Mouse (Mus musculus) heart, postnatal 36 days (tissue): ENCODE measurements at regions not wholly inside any gene's neighbourhood (a gene's known extent, or its start where the extent isn't known, plus 50 kb on each side); places are given as distances from the start of the nearest gene placed in this dataset.
A peak's percentile ranks its signal among the peaks of the same experiment; 100 is the strongest.

ENCODE experiments used
- DNase-seq, 2 experiments: peaks; one replicate each; pipeline ENCODE4 v3.0.0; 2021 to 2022
- intact Hi-C: fragments of 180-260 bp; cut with DNase I; formaldehyde crosslinking; loops from one replicate; pipeline ENCODE4 v1.15.1; 2025

GRCm38 (mm10) chrX:117770252-117770651 lies 656.8 kb upstream of the Tgif2lx2 start:
- intact Hi-C loops, result no loop called here
- peak; percentile 1 to 2 for DNase-seq
